In genomic region chr9:65392638-65393364, GRCm38 (mm10) we compare ENCODE assay signal across 9 mouse cellular contexts. TPM values are rescaled to one million over a fixed set of nuclear protein-coding genes. Genes with fewer than 3 reads are reported as not detected.
DNase-seq lines count a peak whose midpoint lies in the region; ATAC-seq and TF ChIP-seq lines count a peak whose summit lies in the region.
"Had no signal": no experiment of that assay in that cellular context is flagged by ENCODE, and none has a peak within 500 bp of the region (broad histone marks: within the 10 kb centered on the region; RNA-seq: fewer than 3 reads in every experiment).

No protein-coding gene starts in this region.

- no peaks in the 10 kb centered on the region for H3K36me3 ChIP-seq in kidney, embryonic 16.5 days (ENCODE audit: insufficient read depth, low read length)
- H3K36me3 ChIP-seq in MEL (ENCODE audit: control insufficient read depth in 1 of 2, insufficient read depth in 2 of 2, low read length in 2 of 2): no peaks in the 10 kb centered on the region
- no peaks in the 10 kb centered on the region for H3K36me3 ChIP-seq in lung, postnatal 0 days (ENCODE audit: insufficient read depth, low read length)
- H3K36me3 ChIP-seq: neural tube, embryonic 12.5 days had no signal

- H3K79me2 ChIP-seq in MEL (ENCODE audit: control insufficient read depth, insufficient read depth, low read length, poor library complexity): no peaks in the 10 kb centered on the region

- H3K4me2 ChIP-seq in kidney, embryonic 16.5 days (replicated peaks; ENCODE audit: low read depth, low read length): no peak overlapping the region
- H3K4me2 ChIP-seq in lung, postnatal 0 days (replicated peaks; ENCODE audit: low read depth, low read length): no peak overlapping the region
- H3K4me2 ChIP-seq: neural tube, embryonic 12.5 days had no signal

- TF ChIP-seq RAD21 in MEL (IDR thresholded peaks at IDR 0.05; ENCODE audit: low read depth, low read length): peak; percentile 72

- DNase-seq in kidney, adult 11 months: peak; percentile 61
- peak; percentile 74 for DNase-seq in MEL (ENCODE audit: low read depth, low spot score)
- DNase-seq in cerebellum, adult 18-20 months: peak; percentile 51 to 55
- peak; percentile 50 to 61 for DNase-seq in gastrocnemius, adult 8-10 months (ENCODE audit: low spot score in 2 of 2)
- peak; percentile 86 to 87 for DNase-seq in kidney, postnatal 4 days
- DNase-seq in lung, postnatal 0 days (ENCODE audit: low spot score): peak; percentile 85
- DNase-seq in spleen, postnatal 14 days (ENCODE audit: low spot score in 2 of 2): peak; percentile 24 to 43

- no peaks in the 10 kb centered on the region; the same call in 1 of the 2 replicates for H3K9me3 ChIP-seq in kidney, embryonic 16.5 days (ENCODE audit: low read length)
- H3K9me3 ChIP-seq in MEL (replicated peaks; ENCODE audit: insufficient read depth, low read length): no peaks in the 10 kb centered on the region
- no peaks in the 10 kb centered on the region for H3K9me3 ChIP-seq in lung, postnatal 0 days (ENCODE audit: low read length)
- H3K9me3 ChIP-seq: neural tube, embryonic 12.5 days had no signal

- no peak overlapping the region for H3K27ac ChIP-seq in kidney, embryonic 16.5 days (ENCODE audit: low read length)
- H3K27ac ChIP-seq in MEL (ENCODE audit: control insufficient read depth, low read depth, low read length): no peak overlapping the region
- peak overlapping the region; percentile 21; the same call in 1 of the 2 replicates for H3K27ac ChIP-seq in lung, postnatal 0 days (ENCODE audit: low read length)
- H3K27ac ChIP-seq: neural tube, embryonic 12.5 days had no signal

- TF ChIP-seq CTCF in MEL (IDR thresholded peaks at IDR 0.05 in 2 of 3, conservative IDR thresholded peaks at IDR 0.05 in 1 of 3; ENCODE audit: control insufficient read depth in 1 of 3, insufficient read depth in 1 of 3, low read depth in 2 of 3, low read length in 3 of 3, poor library complexity in 1 of 3, severe bottlenecking in 1 of 3): peak; percentile 83 to 92 (median 88)
- peak; percentile 91 for TF ChIP-seq CTCF in lung, postnatal 0 days (IDR thresholded peaks at IDR 0.05)

- peaks cover 7% of the 10 kb centered on the region; the same call in 1 of the 2 replicates for H3K4me1 ChIP-seq in kidney, embryonic 16.5 days (ENCODE audit: insufficient read depth, low read length)
- no peaks in the 10 kb centered on the region for H3K4me1 ChIP-seq in MEL (ENCODE audit: control insufficient read depth in 1 of 2, insufficient read depth in 2 of 2, low read length in 2 of 2)
- H3K4me1 ChIP-seq in lung, postnatal 0 days (ENCODE audit: insufficient read depth, low read depth, low read length): peaks cover 5% of the 10 kb centered on the region; the same call in 1 of the 2 replicates

- peaks cover 36% of the 10 kb centered on the region for H3K27me3 ChIP-seq in kidney, embryonic 16.5 days (ENCODE audit: insufficient read depth, low read length)
- 0 out of 4 replicates have a peak, but pooled peaks cover 0 to 2% of the 10 kb centered on the region in 2 experiments for H3K27me3 ChIP-seq in MEL (ENCODE audit: control insufficient read depth in 1 of 2, insufficient read depth in 2 of 2, low read length in 2 of 2)
- peaks cover 11% of the 10 kb centered on the region for H3K27me3 ChIP-seq in lung, postnatal 0 days (replicated peaks; ENCODE audit: insufficient read depth, low read length)

- WGBS in kidney, embryonic 16.5 days: 30% methylated on average over 6 of the region's 6 CpGs
- 17% methylated on average over 6 of the region's 6 CpGs for WGBS in lung, postnatal 0 days

- no peak for TF ChIP-seq POLR2A in MEL (IDR thresholded peaks at IDR 0.05; ENCODE audit: control insufficient read depth in 1 of 2, insufficient read depth in 1 of 2, low read depth in 1 of 2, low read length in 2 of 2, poor library complexity in 1 of 2)

- ATAC-seq in kidney, embryonic 16.5 days (ENCODE audit: low FRiP score, low TSS enrichment): no peak
- ATAC-seq in lung, postnatal 0 days: peak; percentile 37

- TF ChIP-seq EP300 in MEL (IDR thresholded peaks at IDR 0.05; ENCODE audit: low read depth in 1 of 2, low read length in 2 of 2): no peak
- no peak for TF ChIP-seq EP300 in lung, postnatal 0 days (IDR thresholded peaks at IDR 0.05)

- H3K9ac ChIP-seq in kidney, embryonic 16.5 days (replicated peaks; ENCODE audit: low read length): no peak overlapping the region
- no peak overlapping the region for H3K9ac ChIP-seq in MEL (ENCODE audit: control insufficient read depth, low read depth, low read length, poor library complexity, severe bottlenecking)
- H3K9ac ChIP-seq in lung, postnatal 0 days (replicated peaks; ENCODE audit: low read depth): no peak overlapping the region
- H3K9ac ChIP-seq: neural tube, embryonic 12.5 days had no signal

- H3K4me3 ChIP-seq in kidney, embryonic 16.5 days (ENCODE audit: low read length): no peak overlapping the region
- no peak overlapping the region for H3K4me3 ChIP-seq in MEL (ENCODE audit: control insufficient read depth in 1 of 2, insufficient read depth in 1 of 2, low read depth in 2 of 2, low read length in 2 of 2)
- no peak overlapping the region for H3K4me3 ChIP-seq in lung, postnatal 0 days (ENCODE audit: low read depth, low read length)
- H3K4me3 ChIP-seq: neural tube, embryonic 12.5 days had no signal

TF ChIP-seq in MEL, 35 proteins besides CTCF, POLR2A, EP300 and RAD21 (continues in another document):
- no peak for TF ChIP-seq TBP (IDR thresholded peaks at IDR 0.05; ENCODE audit: low read depth, low read length)
- no peak for TF ChIP-seq TCF12 (IDR thresholded peaks at IDR 0.05; ENCODE audit: low read depth, low read length)
- TF ChIP-seq ELF1 (IDR thresholded peaks at IDR 0.05; ENCODE audit: low read depth, low read length): no peak
- no peak for TF ChIP-seq NRF1 (IDR thresholded peaks at IDR 0.05; ENCODE audit: insufficient read depth, low read depth, low read length, poor library complexity, severe bottlenecking)
- TF ChIP-seq USF1 (IDR thresholded peaks at IDR 0.05; ENCODE audit: low read depth, low read length): no peak
- no peak for TF ChIP-seq KAT2A (conservative IDR thresholded peaks at IDR 0.05; ENCODE audit: low read depth, low read length)
- TF ChIP-seq SMC3 (IDR thresholded peaks at IDR 0.05; ENCODE audit: low read depth, low read length): peak; percentile 95
- TF ChIP-seq HCFC1 (IDR thresholded peaks at IDR 0.05; ENCODE audit: low read depth, low read length): no peak
- no peak for TF ChIP-seq MAZ (IDR thresholded peaks at IDR 0.05; ENCODE audit: low read depth, low read length)
- TF ChIP-seq RCOR1 (IDR thresholded peaks at IDR 0.05; ENCODE audit: low read depth, low read length): no peak
- no peak for TF ChIP-seq GATA1 (IDR thresholded peaks at IDR 0.05; ENCODE audit: low read depth, low read length)
- no peak for TF ChIP-seq MYB (IDR thresholded peaks at IDR 0.05; ENCODE audit: low read depth, low read length)
- TF ChIP-seq ZC3H11A (IDR thresholded peaks at IDR 0.05; ENCODE audit: low read depth, low read length): peak; percentile 71
- TF ChIP-seq E2F4 (IDR thresholded peaks at IDR 0.05; ENCODE audit: borderline replicate concordance, low read depth, low read length): no peak
- no peak for TF ChIP-seq ETS1 (IDR thresholded peaks at IDR 0.05; ENCODE audit: low read depth, low read length)
- TF ChIP-seq UBTF (IDR thresholded peaks at IDR 0.05; ENCODE audit: borderline replicate concordance, insufficient read depth, low read depth, low read length): no peak
- no peak for TF ChIP-seq CHD2 (IDR thresholded peaks at IDR 0.05; ENCODE audit: low read length)
- TF ChIP-seq ZKSCAN1 (IDR thresholded peaks at IDR 0.05; ENCODE audit: low read depth, low read length): no peak

RNA-seq across cellular contexts. Expression of gene Kbtbd13, which starts 1.3 kb away (rescaled TPM):
- 2.2 and 2.6 TPM in 2 replicates for polyA plus RNA-seq in kidney, embryonic 16.5 days (2015; fragmentation: Nextera tagmentation; extraction: Ambion mirVana)
- not detected in 2 replicates for total RNA-seq in MEL (2012; rRNA removed)
- polyA plus RNA-seq in MEL (2012; ENCODE audit: insufficient read depth in 1 of 2, insufficient read length in 2 of 2, low read depth in 1 of 2, low replicate concordance in 2 of 2, missing spikeins in 1 of 2): not detected
- total RNA-seq in gastrocnemius, adult 8-10 months (2022): 10 to 100 TPM in 3 of 4 experiments, 1 to 10 TPM in 1; 9.8 to 12.3 (median 11.4) TPM
- 2.4 and 2.9 TPM in 2 replicates for polyA plus RNA-seq in lung, postnatal 0 days (2015; fragmentation: Nextera tagmentation; extraction: Ambion mirVana)

RNA-seq across cellular contexts. Expression of gene Rasl12, which starts 5.5 kb away (rescaled TPM):
- polyA plus RNA-seq in kidney, embryonic 16.5 days (2015; fragmentation: Nextera tagmentation; extraction: Ambion mirVana): 15.0 and 18.0 TPM in 2 replicates
- 0.10 and 0.12 TPM in 2 replicates for total RNA-seq in MEL (2012; rRNA removed)
- polyA plus RNA-seq in MEL (2012; ENCODE audit: insufficient read depth in 1 of 2, insufficient read length in 2 of 2, low read depth in 1 of 2, low replicate concordance in 2 of 2, missing spikeins in 1 of 2): under 1 TPM in 1 of 2 experiments, not detected in 1; 0.19 TPM
- total RNA-seq in gastrocnemius, adult 8-10 months (2022): 1 to 10 TPM; 2.1 to 3.8 (median 2.2) TPM
- polyA plus RNA-seq in lung, postnatal 0 days (2015; fragmentation: Nextera tagmentation; extraction: Ambion mirVana): 73.2 and 84.4 TPM in 2 replicates

RNA-seq across cellular contexts. Expression of gene Slc51b, which starts 30.0 kb away (rescaled TPM):
- polyA plus RNA-seq in kidney, embryonic 16.5 days (2015; fragmentation: Nextera tagmentation; extraction: Ambion mirVana): 6.4 and 8.1 TPM in 2 replicates
- not detected in 2 replicates for total RNA-seq in MEL (2012; rRNA removed)
- not detected for polyA plus RNA-seq in MEL (2012; ENCODE audit: insufficient read depth in 1 of 2, insufficient read length in 2 of 2, low read depth in 1 of 2, low replicate concordance in 2 of 2, missing spikeins in 1 of 2)
- not detected for total RNA-seq in gastrocnemius, adult 8-10 months (2022)
- not detected in 2 replicates for polyA plus RNA-seq in lung, postnatal 0 days (2015; fragmentation: Nextera tagmentation; extraction: Ambion mirVana)
- polyA plus RNA-seq: neural tube, embryonic 12.5 days had no signal

RNA-seq across cellular contexts. Expression of gene Ubap1l, which starts 32.0 kb away (rescaled TPM):
- 0.17 and 0.19 TPM in 2 replicates for polyA plus RNA-seq in kidney, embryonic 16.5 days (2015; fragmentation: Nextera tagmentation; extraction: Ambion mirVana)
- not detected in 2 replicates for total RNA-seq in MEL (2012; rRNA removed)
- under 1 TPM in 1 of 2 experiments, not detected in 1; 0.08 TPM for polyA plus RNA-seq in MEL (2012; ENCODE audit: insufficient read depth in 1 of 2, insufficient read length in 2 of 2, low read depth in 1 of 2, low replicate concordance in 2 of 2, missing spikeins in 1 of 2)
- total RNA-seq in gastrocnemius, adult 8-10 months (2022): under 1 TPM in 3 of 4 experiments, not detected in 1; 0.31 to 0.52 (median 0.46) TPM
- 0.33 and 0.40 TPM in 2 replicates for polyA plus RNA-seq in lung, postnatal 0 days (2015; fragmentation: Nextera tagmentation; extraction: Ambion mirVana)

RNA-seq across cellular contexts. Expression of gene Mtfmt, which starts 42.8 kb away (rescaled TPM):
- 23.0 and 25.1 TPM in 2 replicates for polyA plus RNA-seq in kidney, embryonic 16.5 days (2015; fragmentation: Nextera tagmentation; extraction: Ambion mirVana)
- total RNA-seq in MEL (2012; rRNA removed): 10.6 and 10.9 TPM in 2 replicates
- 10 to 100 TPM in 1 of 2 experiments, not detected in 1; 14.2 TPM for polyA plus RNA-seq in MEL (2012; ENCODE audit: insufficient read depth in 1 of 2, insufficient read length in 2 of 2, low read depth in 1 of 2, low replicate concordance in 2 of 2, missing spikeins in 1 of 2)
- total RNA-seq in gastrocnemius, adult 8-10 months (2022): 1 to 10 TPM; 4.2 to 6.2 (median 5.3) TPM
- polyA plus RNA-seq in lung, postnatal 0 days (2015; fragmentation: Nextera tagmentation; extraction: Ambion mirVana): 10.2 and 11.5 TPM in 2 replicates

Comparison
In these comparisons a context has a peak if more than half of its experiments do, and no peak if none do; other contexts are left out.
1. DNase-seq: peak in every context shown above with its lines; median percentile 86 in kidney, postnatal 4 days; 85 in lung, postnatal 0 days; 74 in MEL; 61 in kidney, adult 11 months; 56 in gastrocnemius, adult 8-10 months; 53 in cerebellum, adult 18-20 months; 34 in spleen, postnatal 14 days.
2. RNA of gene Rasl12, which starts 5.5 kb away (polyA plus RNA-seq): 73.2 to 84.4 TPM in lung, postnatal 0 days and 15.0 to 18.0 TPM in kidney, embryonic 16.5 days; 0.19 TPM in MEL; every median in the first group is over 10 times any median in the second.